Mouse (Mus musculus) layer of hippocampus, postnatal 25 days (tissue): ENCODE data around the gene Bcas3. TPM values are rescaled to one million over a fixed set of nuclear protein-coding genes. Genes with fewer than 3 reads are reported as not detected.

Experiments
- DNase-seq, 2 experiments: peaks; one replicate each; pipeline ENCODE4 v3.0.0; 2022; ENCODE audit warnings: mixed read lengths in 2 of 2, low spot score in 1 of 2; ENCODE audit errors: extremely low spot score in 1 of 2
- total RNA-seq, 2 experiments: library from RNA; stranded (reverse); gene quantifications; 2 replicates each; pipeline ENCODE4 v1.2.3; 2021

Gene Bcas3
- total RNA-seq, 2 experiments from 2014 or later: 67.5 to 68.6 TPM

- DNase-seq: no peak
Measured at GRCm38 (mm10) chr11:85367823-85368222, 14.9 kb downstream of the Bcas3 start.

GRCm38 (mm10) chr11:85379091-85379490, 26.1 kb downstream of the Bcas3 start:
- DNase-seq: no peak

- DNase-seq: no peak
Measured at GRCm38 (mm10) chr11:85380046-85380445, 27.1 kb downstream of the Bcas3 start.

- DNase-seq: peak; percentile 25 to 69
Measured at GRCm38 (mm10) chr11:85382055-85382454, 29.1 kb downstream of the Bcas3 start.

- no peak for DNase-seq
Measured at GRCm38 (mm10) chr11:85383975-85384821, 31.2 kb downstream of the Bcas3 start.

- DNase-seq: no peak
Measured at GRCm38 (mm10) chr11:85392179-85392863, 39.4 kb downstream of the Bcas3 start.

- no peak for DNase-seq
Measured at GRCm38 (mm10) chr11:85392864-85393220, 39.9 kb downstream of the Bcas3 start.

- no peak for DNase-seq
Measured at GRCm38 (mm10) chr11:85393990-85394389, 41.0 kb downstream of the Bcas3 start.

GRCm38 (mm10) chr11:85395361-85395760, 42.4 kb downstream of the Bcas3 start:
- DNase-seq: no peak

- no peak for DNase-seq
Measured at GRCm38 (mm10) chr11:85406531-85406930, 53.6 kb downstream of the Bcas3 start.

- no peak for DNase-seq
Measured at GRCm38 (mm10) chr11:85407700-85408099, 54.7 kb downstream of the Bcas3 start.

- no peak for DNase-seq
Measured at GRCm38 (mm10) chr11:85412319-85412718, 59.4 kb downstream of the Bcas3 start.

- no peak for DNase-seq
Measured at GRCm38 (mm10) chr11:85414476-85414875, 61.5 kb downstream of the Bcas3 start.

GRCm38 (mm10) chr11:85427353-85427752, 74.4 kb downstream of the Bcas3 start:
- DNase-seq: no peak

- no peak for DNase-seq
Measured at GRCm38 (mm10) chr11:85428227-85428626, 75.3 kb downstream of the Bcas3 start.

- no peak for DNase-seq
Measured at GRCm38 (mm10) chr11:85430743-85431448, 77.9 kb downstream of the Bcas3 start.

- no peak for DNase-seq
Measured at GRCm38 (mm10) chr11:85447375-85447774, 94.4 kb downstream of the Bcas3 start.

- no peak for DNase-seq
Measured at GRCm38 (mm10) chr11:85453598-85454304, 100.8 kb downstream of the Bcas3 start.

GRCm38 (mm10) chr11:85454305-85454682, 101.3 kb downstream of the Bcas3 start:
- no peak for DNase-seq

GRCm38 (mm10) chr11:85461536-85461935, 108.6 kb downstream of the Bcas3 start:
- no peak for DNase-seq

- DNase-seq: peak in 1 of 2 experiments; percentile 64
Measured at GRCm38 (mm10) chr11:85469526-85469925, 116.6 kb downstream of the Bcas3 start.
